Mouse (Mus musculus) lung, postnatal 0 days (tissue): ENCODE results near the gene Ptgr1. TPM values are rescaled to one million over a fixed set of nuclear protein-coding genes. Genes with fewer than 3 reads are reported as not detected.
A peak's percentile ranks its signal among the peaks of the same experiment; 100 is the strongest.

Experiments used
- ATAC-seq: fragments of 200-750 bp; cut with Nextera tagmentation; 2 replicates; pipeline ENCODE4 v1.8.0; 2017; ENCODE audit warnings: moderate library complexity
- DNase-seq: peaks from one replicate; pipeline ENCODE4 v3.0.0-alpha.2; 2016; ENCODE audit warnings: low spot score
- H3K27ac ChIP-seq: fragments of 300-500 bp; sonication (generic); 2 replicates; pipeline ENCODE4 v1.5.1; 2014; ENCODE audit warnings: antibody characterized with exemption, mild to moderate bottlenecking, low read length, mixed read lengths
- H3K27me3 ChIP-seq: fragments of 300-500 bp; sonication (generic); replicated peaks from 2 replicates; pipeline ENCODE4 v1.6.1; 2014; ENCODE audit warnings: low read length, mixed read lengths; ENCODE audit not compliant: insufficient read depth
- H3K36me3 ChIP-seq: fragments of 300-500 bp; sonication (generic); 2 replicates; pipeline ENCODE4 v1.6.1; 2014; ENCODE audit warnings: low read length, mixed read lengths; ENCODE audit not compliant: insufficient read depth
- H3K4me1 ChIP-seq: fragments of 300-500 bp; sonication (generic); 2 replicates; pipeline ENCODE4 v1.6.1; 2014; ENCODE audit warnings: antibody characterized with exemption, low read depth, low read length, mixed read lengths; ENCODE audit not compliant: insufficient read depth
- H3K4me2 ChIP-seq: fragments of 300-500 bp; sonication (generic); replicated peaks from 2 replicates; pipeline ENCODE4 v1.6.1; 2014; ENCODE audit warnings: low read depth, mild to moderate bottlenecking, low read length, moderate library complexity, mixed read lengths
- H3K4me3 ChIP-seq: fragments of 300-500 bp; sonication (generic); 2 replicates; pipeline ENCODE4 v1.5.1; 2014; ENCODE audit warnings: low read depth, low read length
- H3K9ac ChIP-seq: fragments of 300-500 bp; sonication (generic); replicated peaks from 2 replicates; pipeline ENCODE4 v1.6.1; 2014; ENCODE audit warnings: low read depth, mild to moderate bottlenecking
- H3K9me3 ChIP-seq: fragments of 300-500 bp; sonication (generic); 2 replicates; pipeline ENCODE4 v1.6.1; 2016; ENCODE audit warnings: low read length, mixed read lengths
- CTCF ChIP-seq: IDR thresholded peaks from 2 replicates; pipeline ENCODE4 v1.5.1; 2016; ENCODE audit warnings: antibody characterized with exemption, mild to moderate bottlenecking
- EP300 ChIP-seq: IDR thresholded peaks from 2 replicates; pipeline ENCODE4 v1.6.1; 2016; ENCODE audit warnings: antibody characterized with exemption, mild to moderate bottlenecking, control low read depth
- WGBS: fragments of 180-500 bp; shearing (Covaris S2); extraction: QIAGEN DNeasy Blood & Tissue Kit; methylation state at CpG from one replicate; pipeline ENCODE4 v1.1.7; 2014; 5-methylcytosine and 5-hydroxymethylcytosine counted together
- polyA plus RNA-seq: library from polyadenylated mRNA; unstranded; fragments of >200 nt; fragmentation: Nextera tagmentation; extraction: Ambion mirVana; gene quantifications from 2 replicates; pipeline ENCODE4 v1.2.1, GENCODE M21; 2015

Gene Ptgr1
- polyA plus RNA-seq, 1 experiment from 2014 or later, result 23.5 TPM

DNA sequence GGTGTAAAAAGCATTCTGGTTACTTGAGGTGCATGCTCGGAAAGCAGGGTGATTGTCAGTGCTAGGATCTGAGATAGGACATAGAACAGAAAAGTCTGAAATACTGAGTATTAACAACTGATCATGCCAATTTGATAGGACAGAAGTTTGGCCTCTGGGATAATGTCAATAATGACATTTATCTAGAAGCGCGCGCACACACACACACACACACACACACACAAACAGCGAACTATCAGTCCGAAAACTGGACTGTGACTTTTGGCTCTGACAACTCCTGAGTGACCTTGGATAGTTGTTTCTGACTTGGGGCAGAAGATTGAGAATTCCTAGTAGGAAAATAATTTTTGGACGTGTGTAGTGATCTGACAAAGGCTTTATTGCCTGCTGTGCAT is 16.9 kb upstream of the Ptgr1 start:
- 15% methylated on average over 7 of the region's 7 CpGs for WGBS
- H3K4me3 ChIP-seq, result peak overlapping the region; percentile 74
- peak overlapping the region; percentile 74 for H3K9ac ChIP-seq
- ATAC-seq (no peak), DNase-seq (peak; percentile 31)
- TF ChIP-seq EP300, result no peak
- no peak for TF ChIP-seq CTCF
- H3K36me3 ChIP-seq, result no peaks in the 10 kb centered on the region
- no peaks in the 10 kb centered on the region for H3K27me3 ChIP-seq
- H3K4me2 ChIP-seq, result peak overlapping the region; percentile 95
- peaks cover 4% of the 10 kb centered on the region; the same call in 1 of the 2 replicates for H3K4me1 ChIP-seq
- no peaks in the 10 kb centered on the region for H3K9me3 ChIP-seq
- no peak overlapping the region for H3K27ac ChIP-seq

DNA sequence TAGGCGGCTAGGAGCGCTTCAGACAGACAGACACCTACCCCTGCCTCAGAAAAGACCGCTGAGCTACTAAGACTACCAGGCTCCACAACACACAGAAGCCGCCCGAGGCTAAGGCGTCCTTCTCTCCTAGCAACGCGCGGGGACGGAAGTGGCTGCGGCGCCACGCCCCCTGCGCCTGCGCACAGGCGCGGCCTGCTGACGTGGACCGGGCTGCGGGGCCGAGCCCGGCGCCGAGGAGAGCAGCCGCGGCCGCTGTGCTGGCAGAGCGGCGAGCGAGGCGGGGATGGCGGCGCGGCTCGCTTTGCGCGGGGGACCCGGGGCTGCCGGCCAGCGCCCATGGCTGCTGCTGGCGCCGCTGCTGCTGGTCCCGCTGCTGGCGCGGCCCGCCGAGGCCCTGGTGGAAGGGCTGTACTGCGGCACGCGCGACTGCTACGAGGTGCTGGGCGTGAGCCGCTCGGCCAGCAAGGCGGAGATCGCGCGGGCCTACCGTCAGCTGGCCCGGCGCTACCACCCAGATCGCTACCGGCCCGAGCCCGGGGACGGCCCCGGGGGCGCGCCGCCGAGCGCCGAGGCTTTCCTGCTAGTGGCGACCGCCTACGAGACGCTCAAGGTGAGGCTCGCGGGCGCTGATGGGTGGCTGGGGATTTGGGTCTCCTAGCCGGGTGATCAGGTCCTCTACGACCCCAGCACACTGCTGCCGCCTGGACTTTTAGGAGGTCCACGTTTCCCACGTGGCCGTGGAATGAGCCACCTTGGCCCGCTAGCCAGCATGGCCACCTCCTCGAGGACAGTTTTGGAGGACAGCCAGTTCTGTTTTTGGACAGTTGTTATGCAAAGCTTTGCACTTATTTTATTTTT is 16.3 kb upstream of the Ptgr1 start, which contains the start of gene Gm20503:
TSS of gene Gm20503 (plus strand) at position 263 of the 858 bp plus-strand sequence.
- Histone ChIP-seq H3K4me2 (peak within 1 kb of the TSS; percentile 95), H3K4me1 (peaks cover 4% of the 10 kb centered on the region; the same call in 1 of the 2 replicates), H3K27ac (peak within 1 kb of the TSS; percentile 90), H3K9me3 (no peaks in the 10 kb centered on the region), H3K9ac (peak within 1 kb of the TSS; percentile 74), H3K27me3 (no peaks in the 10 kb centered on the region), H3K4me3 (peak within 1 kb of the TSS; percentile 74), H3K36me3 (no peaks in the 10 kb centered on the region)
- TF ChIP-seq CTCF, result no peak
- TF ChIP-seq EP300, result no peak
- DNase-seq (peak; percentile 97), ATAC-seq (peak; percentile 99)
- under 1% methylated on average over 81 of the region's 89 CpGs for WGBS

DNA sequence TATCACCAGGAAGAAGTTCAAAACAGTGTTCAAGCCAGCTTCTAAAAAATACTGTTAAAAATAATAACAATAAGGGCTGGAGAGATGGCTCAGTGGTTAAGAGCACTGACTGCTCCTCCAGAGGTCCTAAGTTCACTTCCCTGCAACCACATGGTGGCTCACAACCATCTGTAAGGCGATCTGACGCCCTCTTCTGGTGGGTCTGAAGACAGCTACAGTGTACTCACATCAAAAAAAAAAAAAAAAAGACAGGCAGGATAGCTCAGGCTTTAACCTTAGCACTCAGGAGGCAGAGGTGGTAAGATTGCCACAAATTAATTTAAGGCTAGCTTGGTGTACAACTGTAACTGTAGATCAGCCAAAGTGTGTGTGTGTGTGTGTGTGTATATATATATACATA is 13.7 kb upstream of the Ptgr1 start:
- DNase-seq (peak; percentile 40), ATAC-seq (no peak)
- H3K36me3 ChIP-seq, result no peaks in the 10 kb centered on the region
- no peak overlapping the region for H3K9ac ChIP-seq
- no peak overlapping the region for H3K4me3 ChIP-seq
- H3K27ac ChIP-seq, result no peak overlapping the region
- H3K4me2 ChIP-seq, result no peak overlapping the region
- no peaks in the 10 kb centered on the region for H3K9me3 ChIP-seq
- H3K4me1 ChIP-seq, result peaks cover 4% of the 10 kb centered on the region; the same call in 1 of the 2 replicates
- 0% methylated on average over 2 of the region's 2 CpGs for WGBS
- no peak for TF ChIP-seq EP300
- TF ChIP-seq CTCF, result peak; percentile 67
- no peaks in the 10 kb centered on the region for H3K27me3 ChIP-seq

DNA sequence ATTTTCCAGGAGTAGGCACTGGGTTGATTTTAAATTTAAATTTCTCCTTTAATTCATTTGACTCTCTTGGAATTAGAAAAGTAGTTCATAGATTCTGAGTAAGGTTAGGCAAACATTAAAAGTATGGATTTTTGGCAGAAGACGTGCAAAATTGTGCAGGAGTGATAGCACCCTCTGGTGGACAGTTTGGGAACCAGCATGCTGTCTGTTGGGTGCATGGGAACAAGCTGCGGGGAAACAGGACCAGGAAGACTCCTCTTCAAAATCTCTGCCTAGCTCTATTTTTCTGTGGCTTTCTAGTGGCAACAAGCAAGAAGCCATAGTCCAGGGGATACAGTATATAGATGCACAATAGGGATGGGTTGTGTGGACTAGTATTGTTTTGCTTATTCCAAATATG is 12.8 kb upstream of the Ptgr1 start:
- Histone ChIP-seq H3K27ac (no peak overlapping the region), H3K27me3 (no peaks in the 10 kb centered on the region), H3K4me2 (no peak overlapping the region), H3K9ac (no peak overlapping the region), H3K9me3 (no peaks in the 10 kb centered on the region), H3K36me3 (no peaks in the 10 kb centered on the region), H3K4me1 (peaks cover 4% of the 10 kb centered on the region; the same call in 1 of the 2 replicates), H3K4me3 (no peak overlapping the region)
- DNase-seq (peak; percentile 88), ATAC-seq (no peak)
- WGBS, result 9% methylated on average over 2 of the region's 2 CpGs
- peak; percentile 95 for TF ChIP-seq CTCF
- TF ChIP-seq EP300, result no peak

DNA sequence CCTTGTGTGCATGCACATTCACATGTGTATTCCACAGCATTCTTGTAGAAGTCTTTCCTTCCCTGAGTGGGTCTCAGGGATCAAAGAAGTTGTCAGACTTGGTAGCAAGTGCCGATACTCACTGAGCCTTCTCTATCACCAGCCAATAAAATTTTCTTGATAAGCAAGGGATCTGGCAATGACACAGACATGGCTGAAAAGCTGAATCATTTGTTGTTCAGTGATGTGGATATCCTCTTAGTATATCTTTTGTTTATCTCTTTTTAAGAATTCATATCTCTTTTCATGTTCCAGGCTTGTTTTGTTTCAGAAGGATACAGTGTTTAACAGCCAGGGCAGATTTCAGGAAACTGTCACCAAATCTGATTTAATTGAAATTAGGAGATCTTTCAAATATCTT is 11.8 kb upstream of the Ptgr1 start:
- H3K27me3 ChIP-seq, result no peaks in the 10 kb centered on the region
- H3K4me1 ChIP-seq, result no peaks in the 10 kb centered on the region
- 62% methylated on average over 1 of the region's 1 CpGs for WGBS
- no peaks in the 10 kb centered on the region for H3K36me3 ChIP-seq
- ATAC-seq, result no peak
- H3K27ac ChIP-seq, result no peak overlapping the region
- H3K4me2 ChIP-seq, result no peak overlapping the region
- TF ChIP-seq CTCF, result no peak
- no peak for TF ChIP-seq EP300
- DNase-seq, result no peak
- H3K4me3 ChIP-seq, result no peak overlapping the region
- no peaks in the 10 kb centered on the region for H3K9me3 ChIP-seq
- no peak overlapping the region for H3K9ac ChIP-seq

DNA sequence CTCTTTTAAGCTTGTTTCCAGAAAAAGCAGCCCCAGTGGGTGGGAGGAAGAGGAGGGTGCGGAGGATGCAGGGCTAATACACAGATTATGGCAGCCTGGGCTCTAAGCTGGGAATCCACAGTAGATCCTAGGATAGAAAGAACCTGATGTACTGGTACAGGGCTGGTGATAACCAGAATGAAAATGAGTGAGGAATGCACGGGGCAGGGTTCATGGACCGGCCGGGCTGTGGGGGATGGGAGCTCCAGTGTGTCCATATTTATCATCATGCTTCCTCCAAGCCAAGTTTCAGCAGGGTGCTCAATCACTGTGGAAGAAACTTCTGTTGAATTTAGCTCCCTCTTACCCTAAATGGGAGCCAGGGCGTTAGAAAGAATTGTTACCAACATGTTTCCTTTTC is 10.2 kb upstream of the Ptgr1 start:
- Histone ChIP-seq H3K4me1 (no peaks in the 10 kb centered on the region), H3K36me3 (no peaks in the 10 kb centered on the region), H3K27me3 (no peaks in the 10 kb centered on the region), H3K4me3 (no peak overlapping the region), H3K4me2 (no peak overlapping the region), H3K27ac (no peak overlapping the region), H3K9ac (no peak overlapping the region), H3K9me3 (no peaks in the 10 kb centered on the region)
- TF ChIP-seq CTCF (no peak), EP300 (no peak)
- ATAC-seq (no peak), DNase-seq (no peak)
- 45% methylated on average over 5 of the region's 5 CpGs for WGBS
